Mouse (Mus musculus) 3134 (cell line): ENCODE data around the gene Plin3.

Experiments used
- DNase-seq: peaks from one replicate; pipeline ENCODE4 v3.0.0-alpha.2; 2011; ENCODE audit warnings: low spot score; ENCODE audit not compliant: insufficient read length; ENCODE audit errors: extremely low read depth

The Plin3 gene

GRCm38 (mm10) chr17:56302363-56302996 is 9.8 kb upstream of the Plin3 start:
- peak; percentile 69 for DNase-seq

GRCm38 (mm10) chr17:56300186-56300585 is 7.5 kb upstream of the Plin3 start, which contains the start of gene Arrdc5:
Gene Arrdc5, minus strand, starts transcription at chr17:56300286.
- DNase-seq = no peak

DNA sequence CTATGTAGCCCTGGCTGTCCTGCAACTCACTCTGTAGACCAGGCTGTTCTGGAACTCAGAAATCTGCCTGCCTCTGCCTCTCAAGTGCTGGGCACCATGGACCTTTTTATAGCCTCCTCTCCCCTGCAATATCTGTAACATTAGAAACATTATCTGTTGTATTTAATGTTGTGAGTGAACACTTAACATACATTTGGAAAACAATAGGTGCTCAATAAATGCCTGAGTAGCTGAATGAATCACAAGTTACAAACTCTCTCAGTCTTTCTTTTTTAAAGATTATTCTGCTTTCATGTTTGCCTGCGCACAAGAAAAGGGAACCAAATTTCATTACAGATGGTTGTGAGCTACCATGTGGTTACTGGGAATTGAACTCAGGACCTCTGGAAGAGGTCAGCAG is 5.6 kb upstream of the Plin3 start:
- no peak for DNase-seq

DNA sequence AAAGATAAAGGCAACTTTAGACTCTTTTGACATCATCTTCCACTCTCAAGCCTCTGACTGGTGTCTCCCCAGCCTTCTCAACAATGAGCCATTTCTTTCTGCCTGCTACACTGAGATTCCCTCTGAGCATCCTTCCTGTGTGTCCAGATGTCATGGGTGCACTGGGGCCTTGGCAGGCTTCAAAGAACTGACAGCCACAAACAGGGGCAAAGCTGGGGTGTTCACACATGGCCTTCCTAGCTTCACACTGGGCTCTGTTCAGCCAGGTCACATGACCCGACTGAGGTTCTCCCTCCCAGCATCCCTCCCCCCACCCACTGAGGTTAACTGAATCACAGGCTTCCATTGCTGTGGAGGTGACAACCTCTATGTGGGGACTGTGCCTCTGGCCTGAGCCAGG is 3.5 kb upstream of the Plin3 start:
- no peak for DNase-seq

DNA sequence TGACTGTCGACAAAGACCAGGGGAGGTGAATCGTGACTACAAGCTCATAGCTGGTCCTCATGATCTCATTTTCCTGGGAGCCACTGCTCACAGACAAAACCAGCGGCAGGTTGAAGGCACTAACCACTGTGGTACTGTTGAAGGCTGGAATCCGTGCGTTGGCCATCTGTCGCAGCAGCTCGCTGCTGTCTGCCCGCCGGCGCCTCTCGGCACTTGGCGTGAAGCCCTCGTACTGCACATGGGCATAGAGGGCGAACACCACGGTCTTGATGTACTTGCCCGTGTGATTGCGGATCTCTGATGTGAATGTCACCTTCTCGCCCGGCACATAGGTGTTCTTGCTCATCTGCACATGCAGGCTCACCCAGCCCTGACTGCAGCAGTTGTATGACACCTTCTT is 1.6 kb upstream of the Plin3 start:
- DNase-seq = no peak

GRCm38 (mm10) chr17:56293291-56293690 is 618 bp upstream of the Plin3 start:
- DNase-seq = no peak

GRCm38 (mm10) chr17:56291826-56292475 is 722 bp downstream of the Plin3 start:
- no peak for DNase-seq

DNA sequence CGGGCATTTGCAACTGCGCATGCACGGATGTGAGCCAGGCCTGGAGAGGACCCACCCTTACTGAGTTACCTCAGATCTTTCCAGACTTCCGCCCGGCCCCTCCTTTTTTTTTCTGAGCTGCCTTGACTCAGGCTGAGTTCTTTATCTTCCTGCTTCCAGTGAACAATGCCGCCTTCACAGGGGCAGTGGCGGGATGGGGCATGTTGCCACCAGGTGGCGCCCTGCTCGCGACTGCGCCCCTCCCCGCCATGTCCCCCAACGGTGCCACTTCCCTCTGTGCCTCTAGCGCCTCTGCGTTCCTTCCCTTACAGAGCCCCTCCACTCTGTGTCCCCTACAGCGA is 1.5 kb downstream of the Plin3 start:
- peak; percentile 90 for DNase-seq

DNA sequence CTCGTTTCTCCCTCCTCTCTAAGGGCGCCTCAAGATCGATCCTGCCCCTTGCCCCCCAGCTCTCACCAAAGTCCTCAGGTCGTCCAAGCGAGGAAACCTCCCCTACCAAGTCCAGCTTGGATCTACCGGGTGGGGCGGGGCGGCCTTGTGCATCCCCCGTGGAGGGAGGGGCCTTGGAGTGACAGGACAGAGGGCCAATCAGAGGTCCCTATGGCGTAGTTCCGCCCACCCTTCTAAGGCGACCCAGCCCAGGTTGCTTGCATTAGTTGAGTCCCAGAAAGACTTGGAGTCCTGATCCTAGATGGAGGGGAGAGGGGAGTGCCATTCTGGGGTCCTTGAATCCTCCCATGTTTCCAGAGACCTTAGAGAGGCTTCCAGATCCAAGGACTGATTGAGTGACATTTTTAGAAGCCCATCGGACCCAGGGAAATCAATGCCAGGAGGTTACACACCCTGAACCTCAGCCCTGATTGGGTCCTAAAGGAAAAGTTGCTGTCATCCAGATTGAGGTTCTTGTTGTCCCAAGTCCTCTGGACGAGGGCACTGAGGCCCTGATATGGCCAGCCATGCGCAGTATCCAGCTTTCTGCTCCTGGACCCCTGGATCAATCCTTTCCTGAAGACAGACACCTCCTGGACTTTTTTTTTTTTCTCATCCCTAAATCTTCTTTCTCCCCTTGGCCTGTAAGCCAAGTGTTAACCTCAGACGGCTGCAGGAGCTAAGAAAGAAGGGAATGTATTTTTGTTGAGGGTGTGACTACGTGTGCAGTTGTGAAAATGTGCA is 2.1 kb downstream of the Plin3 start:
- peak; percentile 97 for DNase-seq

DNA sequence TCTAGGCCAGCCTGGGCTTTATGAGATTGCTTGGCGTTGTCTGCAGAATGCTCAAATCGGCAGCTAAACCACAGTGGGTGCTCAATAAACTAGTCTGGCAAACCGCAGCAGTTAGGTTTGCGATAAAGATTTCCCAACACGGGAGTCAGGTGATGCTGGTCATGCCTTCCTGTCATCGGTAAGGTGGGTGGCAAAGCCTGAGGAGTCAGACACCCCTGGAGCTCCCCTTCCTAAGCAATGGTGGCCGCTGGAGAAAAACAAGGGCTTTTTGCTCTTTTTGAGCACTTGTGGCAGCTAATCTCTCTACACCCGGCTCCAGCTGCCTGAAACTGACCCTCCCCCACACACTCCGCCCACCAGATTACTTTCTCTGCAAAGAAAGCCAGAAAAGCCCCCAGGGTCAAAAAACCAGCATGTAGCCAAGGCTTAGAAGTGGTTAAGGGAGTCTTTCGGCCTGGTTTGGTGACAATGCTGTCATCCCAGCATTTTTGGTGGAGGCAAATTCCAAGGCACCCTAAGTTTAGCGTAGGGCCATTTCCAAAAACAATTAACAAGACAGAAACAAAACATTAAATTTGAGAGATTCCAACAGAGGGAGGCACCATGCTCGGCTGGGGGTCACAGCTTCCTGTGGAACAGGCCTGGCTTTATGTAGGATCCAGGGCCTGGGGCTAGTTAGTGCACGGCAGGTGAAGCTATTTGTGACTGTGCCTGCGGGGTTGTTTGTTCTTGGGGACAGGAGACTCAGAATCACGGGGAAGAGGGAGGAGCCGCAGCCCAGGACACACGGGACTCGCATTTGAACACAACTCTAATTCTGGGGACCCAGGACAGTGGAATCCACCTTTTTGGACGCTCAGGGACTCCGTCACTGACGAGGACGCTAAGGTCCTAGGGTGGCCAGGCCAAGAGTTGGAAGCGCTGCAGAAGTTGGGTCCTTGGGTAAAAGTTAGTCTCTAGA is 3.0 kb downstream of the Plin3 start:
- DNase-seq = no peak

GRCm38 (mm10) chr17:56288866-56289265 is 3.8 kb downstream of the Plin3 start:
- no peak for DNase-seq

DNA sequence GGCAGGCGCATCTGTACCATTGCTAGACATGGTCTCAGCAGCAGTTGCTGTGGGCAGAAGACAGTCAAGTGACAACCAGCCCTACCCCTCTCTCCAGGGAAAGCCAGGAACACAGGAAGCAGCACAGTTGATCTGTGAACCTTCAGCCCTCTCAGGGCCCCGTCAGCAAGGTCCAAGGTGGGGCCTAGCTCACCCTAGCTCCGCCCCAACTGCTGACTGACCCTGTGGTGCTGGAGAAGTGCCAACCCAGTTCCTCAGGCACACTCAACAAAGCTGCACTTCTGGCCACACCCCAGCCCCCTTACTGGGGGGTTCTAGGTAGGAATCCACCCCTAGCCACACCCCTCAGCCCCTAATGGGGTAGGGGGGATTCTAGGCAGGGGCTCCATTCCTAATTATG is 4.8 kb downstream of the Plin3 start:
- no peak for DNase-seq

DNA sequence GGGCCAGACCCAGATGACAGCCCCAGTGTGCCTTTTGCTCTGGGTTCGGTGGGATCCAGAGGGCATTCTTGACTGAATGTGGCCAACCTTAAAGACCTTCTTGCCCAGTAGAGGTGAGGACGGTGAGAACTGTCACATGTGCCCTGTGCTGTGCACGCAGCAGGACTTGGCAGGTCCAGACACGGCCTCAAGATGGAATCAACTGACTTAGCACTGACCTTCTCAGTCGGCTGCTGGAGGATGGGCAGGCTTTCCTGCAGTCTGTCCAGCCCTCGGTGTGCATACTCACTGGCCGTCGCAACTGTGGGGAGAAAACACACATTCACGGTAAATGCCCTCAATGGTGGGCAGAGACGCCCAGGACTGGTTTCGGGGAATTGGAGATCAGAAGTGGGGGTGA is 6.7 kb downstream of the Plin3 start:
- DNase-seq = no peak

DNA sequence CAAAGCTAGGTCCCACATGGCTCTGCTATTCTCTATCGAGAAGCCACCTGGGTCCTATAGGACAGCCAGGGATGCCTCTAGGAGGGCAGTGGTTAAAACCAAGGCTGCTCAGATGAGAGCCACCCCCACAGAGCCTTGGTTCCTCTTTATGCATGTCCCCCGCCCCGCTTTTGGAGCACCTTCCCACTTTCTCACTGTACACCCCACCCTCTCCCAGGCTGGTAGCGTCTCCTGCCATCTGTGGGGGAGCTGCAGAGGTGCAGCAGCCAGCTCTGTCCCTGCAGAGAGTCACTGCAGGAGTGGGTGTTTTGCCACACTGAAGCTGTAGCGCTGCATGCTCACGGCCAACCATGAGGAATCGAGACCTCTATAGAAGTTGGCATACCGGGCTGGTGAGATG is 9.4 kb downstream of the Plin3 start:
- no peak for DNase-seq

DNA sequence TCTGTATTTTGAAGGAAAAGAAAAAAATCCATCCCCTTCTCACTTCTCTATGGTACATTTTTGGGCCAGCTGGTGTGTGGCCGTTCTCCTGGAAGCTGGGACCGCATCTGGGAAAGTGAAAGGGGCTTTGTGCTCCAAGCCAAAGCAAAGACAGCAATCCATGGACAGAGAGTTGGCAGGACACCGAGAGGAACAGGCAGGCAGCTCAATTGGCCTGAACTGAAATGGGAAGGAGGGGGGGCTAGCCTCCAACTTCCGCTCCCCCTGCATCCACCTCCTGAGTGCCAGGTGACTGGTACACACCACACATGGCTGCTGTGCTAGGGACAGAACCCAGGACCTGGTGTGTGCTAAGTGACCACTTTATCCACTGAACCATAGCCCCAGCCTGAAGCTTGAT is 9.9 kb downstream of the Plin3 start:
- DNase-seq = no peak

DNA sequence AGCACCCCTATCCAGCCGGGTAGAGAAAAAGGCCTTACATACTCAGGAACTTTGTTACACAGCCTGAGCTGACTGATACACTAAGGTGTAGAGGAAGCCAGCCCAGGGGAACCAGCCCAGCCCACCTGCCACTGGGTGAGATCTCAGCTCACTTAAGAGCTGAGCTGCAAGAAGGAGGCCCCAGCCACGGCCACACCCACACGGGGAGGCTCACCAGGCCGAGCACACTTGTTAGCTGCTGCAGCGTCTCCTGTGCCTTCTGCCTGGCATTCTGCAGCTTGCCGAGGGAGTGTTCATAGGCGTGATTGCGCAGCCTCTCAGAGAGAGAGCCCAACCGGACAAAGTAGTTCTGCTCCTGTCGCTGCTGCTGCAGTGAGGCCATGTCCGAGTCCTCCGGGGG is 11.5 kb downstream of the Plin3 start:
- no peak for DNase-seq

- no peak for DNase-seq
Measured at GRCm38 (mm10) chr17:56279481-56280155, 13.1 kb downstream of the Plin3 start.

- no peak for DNase-seq
Measured at GRCm38 (mm10) chr17:56278340-56278739, 14.3 kb downstream of the Plin3 start.

GRCm38 (mm10) chr17:56277567-56277893 is 15.1 kb downstream of the Plin3 start:
- DNase-seq = no peak
